8 mouse cellular contexts compared by ENCODE assay signal in the genomic region with DNA sequence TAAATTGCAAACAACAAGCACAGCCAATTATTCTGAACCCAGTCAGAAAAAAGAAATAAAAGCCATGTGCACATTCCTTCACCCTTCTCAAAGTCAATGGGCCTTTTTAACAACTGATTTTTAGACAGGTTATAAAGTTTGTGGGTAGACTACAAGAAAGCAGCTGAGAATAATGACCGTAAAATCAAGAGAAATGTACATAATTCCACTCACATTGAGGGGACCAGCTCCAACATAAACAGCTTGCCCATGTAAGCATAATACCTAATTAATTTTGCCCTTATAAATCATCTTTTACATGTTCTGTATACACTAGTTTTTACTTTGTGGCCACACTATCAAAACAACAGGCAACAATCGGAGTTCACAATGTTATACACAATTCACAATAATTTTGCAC. TPM values are rescaled to one million over a fixed set of nuclear protein-coding genes. Genes with fewer than 3 reads are reported as not detected.
A peak's percentile ranks its signal among the peaks of the same experiment; 100 is the strongest.
DNase-seq lines count a peak whose midpoint lies in the region; ATAC-seq and TF ChIP-seq lines count a peak whose summit lies in the region.
"Had no signal": no experiment of that assay in that cellular context is flagged by ENCODE, and none has a peak within 500 bp of the region (broad histone marks: within the 10 kb centered on the region; RNA-seq: fewer than 3 reads in every experiment).

No protein-coding gene starts in this region.

- H3K9me3 ChIP-seq in lung, embryonic 16.5 days (ENCODE audit: control insufficient read depth, low read length): no peaks in the 10 kb centered on the region
- no peaks in the 10 kb centered on the region for H3K9me3 ChIP-seq in forebrain, embryonic 14.5 days (replicated peaks; ENCODE audit: control insufficient read depth, low read length)
- no peaks in the 10 kb centered on the region for H3K9me3 ChIP-seq in liver, embryonic 12.5 days (replicated peaks)
- H3K9me3 ChIP-seq in stomach, embryonic 16.5 days (replicated peaks; ENCODE audit: control insufficient read depth, low read length): no peaks in the 10 kb centered on the region
- H3K9me3 ChIP-seq: megakaryocyte, embryonic 14.5 days had no signal

- no peak for TF ChIP-seq CTCF in lung, adult 2 months (IDR thresholded peaks at IDR 0.05; ENCODE audit: insufficient read depth, low read length)

- peaks cover 15% of the 10 kb centered on the region for H3K4me1 ChIP-seq in lung, embryonic 16.5 days (replicated peaks; ENCODE audit: control insufficient read depth, insufficient read depth, low read length)
- H3K4me1 ChIP-seq in lung, adult 2 months (ENCODE audit: control insufficient read depth, insufficient read depth, low read length): peaks cover 5% of the 10 kb centered on the region
- H3K4me1 ChIP-seq in forebrain, embryonic 14.5 days (ENCODE audit: control insufficient read depth, insufficient read depth, low read length): peaks cover 14% of the 10 kb centered on the region
- H3K4me1 ChIP-seq in liver, embryonic 12.5 days: peaks cover 29% of the 10 kb centered on the region
- peaks cover 20% of the 10 kb centered on the region for H3K4me1 ChIP-seq in stomach, embryonic 16.5 days (ENCODE audit: control insufficient read depth, insufficient read depth, low read length)

- H3K27ac ChIP-seq in lung, embryonic 16.5 days (ENCODE audit: low read length): no peak overlapping the region
- no peak overlapping the region for H3K27ac ChIP-seq in forebrain, embryonic 14.5 days (ENCODE audit: low read depth, low read length)
- H3K27ac ChIP-seq in liver, embryonic 12.5 days: no peak overlapping the region
- H3K27ac ChIP-seq in stomach, embryonic 16.5 days (ENCODE audit: low read length): no peak overlapping the region

- peak overlapping the region; percentile 67 for H3K4me2 ChIP-seq in lung, embryonic 16.5 days (ENCODE audit: low read depth, low read length)
- peak overlapping the region; percentile 70 for H3K4me2 ChIP-seq in forebrain, embryonic 14.5 days (ENCODE audit: low read length)
- peak overlapping the region; percentile 96 for H3K4me2 ChIP-seq in liver, embryonic 12.5 days
- H3K4me2 ChIP-seq in stomach, embryonic 16.5 days (ENCODE audit: low read depth, low read length): peak overlapping the region; percentile 75

- H3K9ac ChIP-seq in lung, embryonic 16.5 days (ENCODE audit: low read length): no peak overlapping the region
- H3K9ac ChIP-seq in forebrain, embryonic 14.5 days (ENCODE audit: low read length): peak overlapping the region; percentile 90; the same call in 1 of the 2 replicates
- H3K9ac ChIP-seq in liver, embryonic 12.5 days: peak overlapping the region; percentile 8; the same call in 1 of the 2 replicates
- no peak overlapping the region for H3K9ac ChIP-seq in stomach, embryonic 16.5 days (ENCODE audit: low read length)

- H3K4me3 ChIP-seq in lung, embryonic 16.5 days (ENCODE audit: low read length): peak overlapping the region; percentile 99
- H3K4me3 ChIP-seq in lung, adult 2 months (replicated peaks; ENCODE audit: extremely low read depth, low read depth, low read length): no peak overlapping the region
- H3K4me3 ChIP-seq in forebrain, embryonic 14.5 days (ENCODE audit: low read depth, low read length): peak overlapping the region; percentile 91; the same call in 1 of the 2 replicates
- peak overlapping the region; percentile 100; the same call in 1 of the 2 replicates for H3K4me3 ChIP-seq in liver, embryonic 12.5 days
- H3K4me3 ChIP-seq in stomach, embryonic 16.5 days (replicated peaks; ENCODE audit: low read length): peak overlapping the region; percentile 100

- DNase-seq in lung, adult 2 months: no peak
- DNase-seq in forebrain, embryonic 14.5 days (ENCODE audit: low spot score): no peak
- DNase-seq in spleen, adult 18-20 months: no peak
- DNase-seq in adipocyte (ENCODE audit: low spot score): no peak

- 37% methylated on average over 2 of the region's 2 CpGs for WGBS in lung, embryonic 16.5 days
- 53% methylated on average over 2 of the region's 2 CpGs for WGBS in lung, adult 2 months
- WGBS in forebrain, embryonic 14.5 days: 75% methylated on average over 2 of the region's 2 CpGs
- WGBS in liver, embryonic 12.5 days (ENCODE audit: insufficient replicate concordance): 81% methylated on average over 2 of the region's 2 CpGs
- 66% methylated on average over 2 of the region's 2 CpGs for WGBS in stomach, embryonic 16.5 days

- no peak for ATAC-seq in lung, embryonic 16.5 days (ENCODE audit: low read depth)
- no peak for ATAC-seq in forebrain, embryonic 14.5 days
- ATAC-seq in liver, embryonic 12.5 days: no peak
- ATAC-seq in stomach, embryonic 16.5 days (ENCODE audit: insufficient read depth, low FRiP score): no peak

- H3K36me3 ChIP-seq in lung, embryonic 16.5 days (ENCODE audit: control insufficient read depth, insufficient read depth, low read length): peaks cover 19% of the 10 kb centered on the region
- peaks cover 31% of the 10 kb centered on the region for H3K36me3 ChIP-seq in forebrain, embryonic 14.5 days (ENCODE audit: control insufficient read depth, insufficient read depth, low read length)
- H3K36me3 ChIP-seq in liver, embryonic 12.5 days: peaks cover 47% of the 10 kb centered on the region
- H3K36me3 ChIP-seq in stomach, embryonic 16.5 days (ENCODE audit: control insufficient read depth, insufficient read depth, low read length): peaks cover 17% of the 10 kb centered on the region

- no peaks in the 10 kb centered on the region for H3K27me3 ChIP-seq in lung, embryonic 16.5 days (ENCODE audit: control insufficient read depth, insufficient read depth, low read depth, low read length)
- H3K27me3 ChIP-seq in forebrain, embryonic 14.5 days (replicated peaks; ENCODE audit: control insufficient read depth, insufficient read depth, low read length): no peaks in the 10 kb centered on the region
- no peaks in the 10 kb centered on the region for H3K27me3 ChIP-seq in liver, embryonic 12.5 days (replicated peaks)
- no peaks in the 10 kb centered on the region for H3K27me3 ChIP-seq in stomach, embryonic 16.5 days (ENCODE audit: control insufficient read depth, insufficient read depth, low read length)
- H3K27me3 ChIP-seq: megakaryocyte, embryonic 14.5 days had no signal

- TF ChIP-seq POLR2A in lung, adult 2 months (IDR thresholded peaks at IDR 0.05; ENCODE audit: borderline replicate concordance, extremely low read depth, low read depth, low read length): no peak

RNA-seq across cellular contexts. Expression of a gene that starts 2.8 kb away (rescaled TPM):
- 646 and 678 TPM in 2 replicates for polyA plus RNA-seq in lung, embryonic 16.5 days (2015; fragmentation: Nextera tagmentation; extraction: Ambion mirVana)
- 1.4 and 5.2 TPM in 2 replicates for polyA plus RNA-seq in lung, adult 2 months (2012; rRNA removed)
- polyA plus RNA-seq in forebrain, embryonic 14.5 days (2014; fragmentation: Nextera tagmentation; extraction: Ambion mirVana): 534 and 557 TPM in 2 replicates
- 464 TPM in 2 replicates for polyA plus RNA-seq in liver, embryonic 12.5 days (2016; fragmentation: Nextera tagmentation; extraction: Ambion mirVana)
- polyA plus RNA-seq in stomach, embryonic 16.5 days (2015; fragmentation: Nextera tagmentation; extraction: Ambion mirVana): 539 and 637 TPM in 2 replicates

Comparison
In these comparisons a context has a peak if more than half of its experiments do, and no peak if none do; other contexts are left out.
1. RNA of a gene that starts 2.8 kb away (polyA plus RNA-seq): 646 to 678 TPM in lung, embryonic 16.5 days, 539 to 637 TPM in stomach, embryonic 16.5 days, 534 to 557 TPM in forebrain, embryonic 14.5 days and 464 TPM in liver, embryonic 12.5 days; 1.4 to 5.2 TPM in lung, adult 2 months; every median in the first group is over 10 times any median in the second.
2. H3K9ac ChIP-seq: peak in forebrain, embryonic 14.5 days (single experiment) and liver, embryonic 12.5 days (single experiment); none in lung, embryonic 16.5 days (single experiment) and stomach, embryonic 16.5 days (single experiment).
3. Peak in every context shown above with its lines, with median percentiles within 50 percentile points of each other: H3K4me2 ChIP-seq.